Mouse (Mus musculus) urinary bladder, postnatal 36 days (tissue): ENCODE results near the gene Lasp1.
A peak's percentile ranks its signal among the peaks of the same experiment; 100 is the strongest.
"Not testable (repeated sequence)": the region's sequence is repeated elsewhere in the genome, so short reads cannot be mapped to it uniquely, and the experiment has no call there.

Source experiments
- DNase-seq, 2 experiments: peaks; one replicate each; pipeline ENCODE4 v3.0.0; 2022; ENCODE audit warnings: low spot score in 2 of 2, mixed read lengths in 1 of 2

Lasp1 gene

GRCm38 (mm10) chr11:97798782-97799145, at the start of gene Lasp1:
Gene Lasp1 (plus strand): TSS chr11:97799000.
- peak; percentile 88 to 90 for DNase-seq

- DNase-seq, result no peak
These were observed 45.5 kb upstream of the Lasp1 start for GRCm38 (mm10) chr11:97753277-97753676.

DNA sequence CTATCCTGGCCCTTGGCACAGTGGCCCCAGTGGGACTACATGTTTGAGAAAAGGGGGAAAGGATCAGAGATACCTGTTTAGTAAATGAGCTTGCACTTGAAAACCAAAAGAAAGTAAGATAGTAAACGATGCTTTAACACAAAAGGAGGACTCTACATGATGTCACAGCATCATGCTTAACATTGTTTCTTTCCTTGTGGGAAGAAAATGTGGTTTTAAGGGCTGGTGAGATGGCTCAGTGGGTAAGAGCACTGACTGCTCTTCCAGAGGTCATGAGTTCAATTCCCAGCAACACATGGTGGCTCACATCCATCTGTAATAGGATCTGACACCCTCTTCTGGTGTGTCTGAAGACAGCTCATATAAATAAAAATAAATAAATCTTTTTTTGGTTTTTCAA, 40.7 kb upstream of the Lasp1 start:
- DNase-seq, result no peak

- DNase-seq, result no peak
These were observed 39.9 kb upstream of the Lasp1 start for GRCm38 (mm10) chr11:97758942-97759341.

GRCm38 (mm10) chr11:97761638-97762037, 37.2 kb upstream of the Lasp1 start:
- DNase-seq, result no peak

DNA sequence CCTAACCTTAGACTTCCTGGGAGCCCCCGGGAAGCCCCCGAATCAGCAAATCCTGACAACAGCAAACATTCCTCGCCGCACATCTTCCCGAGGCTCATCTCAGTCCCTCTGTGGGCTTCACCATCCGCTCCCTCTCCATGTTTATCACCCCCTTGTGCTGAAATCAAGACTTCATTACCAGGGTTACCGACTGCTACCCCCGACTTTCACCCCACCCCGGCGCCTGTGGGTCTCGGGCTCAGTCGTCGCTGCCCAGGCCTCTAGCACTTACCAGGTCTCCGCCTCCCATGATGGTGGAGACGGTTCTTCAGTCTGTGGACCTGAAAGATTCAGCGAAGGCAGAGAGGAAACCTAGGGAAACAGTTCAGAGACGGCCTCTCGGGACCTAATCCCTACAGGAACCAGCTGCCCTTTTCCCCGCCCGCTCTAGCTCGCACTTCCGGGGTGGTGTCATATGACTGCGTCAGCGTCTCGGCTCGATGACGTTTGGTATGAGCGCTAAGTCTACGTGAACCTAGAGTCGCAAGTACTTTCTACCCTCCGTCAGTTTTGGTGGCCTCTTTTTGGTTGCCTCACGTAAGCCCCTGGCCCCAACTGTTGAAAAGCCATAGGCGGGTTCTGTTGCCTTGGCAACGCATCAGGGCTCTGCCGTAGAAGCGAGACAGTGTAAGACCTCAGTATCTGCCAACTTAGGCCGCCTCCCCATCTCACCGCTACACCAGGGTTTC, 32.5 kb upstream of the Lasp1 start, which contains the start of gene Cwc25:
Gene Cwc25, minus strand, starts transcription at position 403 of the 728 bp plus-strand sequence.
- peak; percentile 95 for DNase-seq

- peak; percentile 77 to 82 for DNase-seq
These were observed 29.1 kb upstream of the Lasp1 start for GRCm38 (mm10) chr11:97769704-97770103.

DNA sequence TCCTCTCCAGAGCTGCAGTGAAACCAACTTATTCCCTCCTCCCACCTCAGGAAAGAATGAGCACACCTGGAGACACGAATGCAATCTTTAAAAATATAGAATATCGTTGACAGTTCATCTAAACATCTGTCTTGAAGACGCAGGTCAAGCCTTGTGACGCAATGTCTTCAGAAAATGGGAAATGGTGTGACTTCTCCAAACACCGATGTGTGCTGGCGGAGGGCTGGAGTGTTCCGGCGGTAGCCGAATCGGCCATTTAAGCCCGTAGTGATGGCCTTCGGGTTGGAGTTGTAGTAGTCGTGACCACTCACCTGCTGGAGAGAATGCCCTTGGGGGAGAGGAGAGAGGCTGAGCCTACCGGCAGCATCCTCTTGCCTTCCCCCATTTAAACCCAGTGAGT, 27.4 kb upstream of the Lasp1 start:
- DNase-seq, result no peak

DNA sequence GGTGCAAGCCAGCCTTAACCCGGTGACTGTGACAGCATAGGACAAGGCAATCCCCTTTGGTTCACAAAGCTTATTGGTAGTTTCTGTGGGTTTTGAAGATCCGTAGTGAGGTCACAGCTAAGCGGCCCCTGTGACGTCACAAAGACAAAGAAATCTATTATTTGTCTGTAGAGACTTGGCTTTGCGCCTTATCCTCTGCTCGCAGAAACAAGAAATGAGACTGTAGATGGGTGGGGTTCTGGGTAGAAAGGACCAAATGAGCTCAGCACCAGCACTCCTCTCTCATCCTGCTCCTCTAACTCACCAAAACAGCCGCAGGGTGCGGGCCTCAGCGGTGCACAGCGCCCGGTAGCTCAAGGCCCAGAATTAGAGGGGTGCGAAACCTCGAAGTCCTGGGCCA, 23.6 kb upstream of the Lasp1 start:
- no peak for DNase-seq

GRCm38 (mm10) chr11:97775808-97776496, 22.8 kb upstream of the Lasp1 start, which contains the start of gene 1700001P01Rik:
Gene 1700001P01Rik (minus strand): TSS chr11:97775918.
- DNase-seq, result no peak

DNA sequence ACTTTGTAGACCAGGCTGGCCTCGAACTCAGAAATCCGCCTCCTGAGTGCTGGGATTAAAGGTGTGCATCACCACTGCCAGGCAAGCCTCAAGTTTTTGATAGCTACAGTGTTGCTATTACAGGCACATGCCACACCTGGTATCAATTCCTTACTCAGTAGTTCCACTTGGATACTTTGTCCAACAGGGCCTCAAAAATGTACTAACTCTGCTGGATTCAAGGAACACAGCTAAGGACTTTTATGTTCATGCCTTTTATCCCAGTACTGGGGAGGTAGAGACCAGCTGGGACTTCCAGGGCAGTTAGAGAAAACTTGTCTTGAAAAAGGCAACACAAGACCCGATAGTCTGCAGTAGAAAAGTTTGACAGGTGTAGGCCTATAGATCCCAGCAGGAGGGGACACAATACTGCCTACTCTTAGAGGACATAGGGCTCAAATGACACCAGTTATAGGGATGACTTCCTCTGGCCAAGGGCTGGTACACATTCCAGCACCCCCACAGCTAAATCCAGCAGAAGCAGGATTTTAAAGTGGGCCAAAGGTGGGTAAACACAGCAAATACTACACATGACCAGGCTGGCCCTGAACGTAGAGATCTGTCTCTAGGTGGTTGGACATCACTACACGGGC, 22.2 kb upstream of the Lasp1 start:
- DNase-seq, result no peak

DNA sequence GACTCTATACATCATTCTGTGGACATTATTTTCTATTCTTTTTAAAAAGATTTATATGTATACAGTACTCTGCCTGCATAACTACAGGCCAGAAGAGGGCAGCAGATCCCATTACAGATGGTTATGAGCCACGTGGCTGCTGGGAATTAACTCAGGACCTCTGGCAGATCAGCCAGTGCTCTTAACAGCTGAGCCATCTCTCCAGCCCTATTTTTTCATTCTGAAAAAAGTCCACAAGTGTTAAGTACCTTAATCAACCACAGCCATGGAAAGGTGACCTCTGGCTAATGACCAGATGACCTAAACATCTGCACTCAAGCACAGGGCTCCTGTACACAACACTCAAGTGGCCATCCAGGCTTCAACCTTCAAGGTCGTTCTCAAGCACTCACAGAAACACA, 21.7 kb upstream of the Lasp1 start:
- no peak for DNase-seq

GRCm38 (mm10) chr11:97778918-97779317, 19.9 kb upstream of the Lasp1 start:
- DNase-seq, result no peak

DNA sequence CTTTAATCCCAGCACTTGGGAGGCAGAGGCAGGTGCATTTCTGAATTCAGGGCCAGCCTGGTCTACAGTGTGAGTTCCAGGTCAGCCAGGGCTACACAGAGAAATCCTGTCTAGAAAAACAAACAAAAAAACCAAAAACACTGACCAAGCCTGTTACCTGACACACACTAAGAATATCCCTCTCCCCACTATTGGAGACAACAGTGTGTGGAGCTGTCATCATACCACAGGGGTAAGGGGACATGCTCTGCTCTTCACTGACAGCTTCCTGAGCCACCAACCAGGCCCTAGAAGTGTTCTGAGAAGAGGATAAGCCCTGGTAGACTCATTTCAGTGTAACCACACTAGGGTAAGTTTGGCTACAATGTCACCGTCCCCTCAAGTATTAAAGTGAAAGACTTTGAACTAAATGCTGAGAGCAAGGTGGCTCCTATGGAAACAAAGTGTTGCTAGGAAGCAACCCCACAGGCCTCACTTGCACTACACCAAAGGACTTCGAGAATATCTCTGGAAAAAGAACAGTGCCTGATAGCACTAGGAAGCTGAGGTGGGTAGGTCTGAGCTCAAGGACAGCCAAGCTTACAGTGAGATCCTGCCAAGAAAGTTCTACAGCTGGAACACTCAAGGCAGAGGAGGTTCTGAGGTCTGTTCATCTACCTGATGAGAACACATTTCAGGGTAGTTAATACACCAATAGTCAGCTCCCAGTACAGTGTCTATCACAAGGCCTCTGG, 18.7 kb upstream of the Lasp1 start:
- DNase-seq, result no peak

DNA sequence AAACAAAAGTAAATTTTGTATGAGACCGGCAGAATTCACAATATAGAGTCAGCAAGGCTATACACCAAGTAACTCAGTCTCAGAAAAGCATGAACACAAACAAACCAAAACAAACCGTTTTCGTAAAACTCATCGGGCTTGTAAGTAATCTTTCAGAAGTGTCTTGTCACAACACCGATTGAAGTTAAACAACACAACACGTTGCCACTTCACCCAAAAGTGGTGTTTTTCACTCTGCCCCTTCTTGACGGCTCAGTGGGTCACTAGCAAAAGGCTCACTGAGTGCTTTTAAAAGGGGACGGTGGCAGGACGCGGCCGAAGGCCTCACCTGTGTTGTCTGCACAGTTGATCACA, 17.3 kb upstream of the Lasp1 start:
- no peak for DNase-seq

GRCm38 (mm10) chr11:97781832-97782563, 16.8 kb upstream of the Lasp1 start, which contains the start of gene Rpl23:
Gene Rpl23 (minus strand): TSS chr11:97782437.
- DNase-seq, result peak; percentile 98 to 99

DNA sequence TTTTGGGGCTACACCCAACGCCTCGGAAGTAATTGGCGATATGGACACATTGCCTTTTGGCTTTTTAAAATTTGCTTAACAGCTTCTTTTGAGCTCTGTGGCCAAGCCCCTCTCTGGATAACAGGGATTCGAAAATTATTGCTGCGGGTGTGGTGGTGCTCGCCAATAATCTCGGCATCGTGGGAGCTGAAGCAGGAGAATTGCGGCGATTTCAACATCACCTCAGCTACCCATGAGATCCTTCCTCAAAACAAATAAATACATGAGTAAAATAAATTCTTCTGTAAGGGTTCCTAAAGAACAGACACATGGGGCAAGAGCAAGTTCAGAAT, 16.3 kb upstream of the Lasp1 start:
- DNase-seq, result no peak

GRCm38 (mm10) chr11:97787961-97788360, 10.8 kb upstream of the Lasp1 start:
- DNase-seq, result no peak

- no peak for DNase-seq
These were observed 9.1 kb upstream of the Lasp1 start for GRCm38 (mm10) chr11:97789727-97790126.

DNA sequence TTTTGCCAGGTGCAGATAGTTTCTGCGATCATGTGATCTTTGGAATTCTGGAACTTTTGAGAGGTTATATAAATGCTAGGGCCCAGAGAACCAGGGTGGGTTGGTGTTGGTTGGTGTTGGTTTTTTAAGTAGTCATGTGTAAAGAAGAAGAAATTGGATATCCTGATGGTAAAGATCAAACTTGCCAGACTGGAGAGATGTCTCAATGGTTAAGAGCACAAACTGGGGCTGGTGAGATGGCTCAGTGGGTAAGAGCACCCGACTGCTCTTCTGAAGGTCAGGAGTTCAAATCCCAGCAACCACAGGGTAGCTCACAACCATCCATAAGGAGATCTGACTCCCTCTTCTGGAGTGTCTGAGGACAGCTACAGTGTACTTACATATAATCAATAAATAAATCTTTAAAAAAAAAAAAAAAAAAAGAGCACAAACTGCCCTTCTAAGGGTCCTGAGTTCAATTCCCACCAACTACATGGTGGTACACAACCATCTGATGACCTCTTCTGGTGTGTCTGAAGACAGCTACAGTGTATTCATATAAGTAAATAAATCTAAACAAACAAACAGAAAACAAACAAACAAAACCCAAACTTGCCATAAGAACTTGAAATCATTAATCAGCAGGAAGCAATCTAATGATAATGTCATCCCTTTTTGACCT, 7.9 kb upstream of the Lasp1 start:
- DNase-seq, result not testable (repeated sequence)

DNA sequence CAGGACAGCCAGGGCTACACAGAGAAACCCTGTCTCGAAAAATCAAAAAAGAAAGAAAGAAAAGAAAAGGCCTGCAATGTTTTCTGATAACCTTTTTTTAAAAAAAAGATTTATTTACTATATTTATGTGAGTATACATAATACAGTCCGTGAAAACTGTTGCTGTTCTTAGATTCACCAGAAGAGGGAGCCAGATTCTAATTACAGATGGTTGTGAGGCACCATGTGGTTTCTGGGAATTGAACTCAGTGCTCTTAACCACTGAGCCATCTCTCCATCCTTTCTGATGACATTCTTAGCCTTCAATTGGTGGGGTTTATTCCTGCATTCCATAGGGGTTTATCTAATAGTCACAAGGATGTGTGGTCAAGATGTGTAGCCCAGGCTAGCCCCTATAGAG, 5.6 kb upstream of the Lasp1 start:
- DNase-seq, result no peak
